Mouse (Mus musculus) G1E (cell line): ENCODE measurements at regions not wholly inside any gene's neighbourhood (a gene's known extent, or its start where the extent isn't known, plus 50 kb on each side); places are given as distances from the start of the nearest gene placed in this dataset.

ENCODE experiments used
- CTCF ChIP-seq: IDR thresholded peaks from 2 replicates; pipeline ENCODE4 v1.5.1; 2012; ENCODE audit warnings: low read depth, low read length, inconsistent platforms, mixed read lengths
- GATA1 ChIP-seq: IDR thresholded peaks from 2 replicates; pipeline ENCODE4 v1.6.1; 2012; ENCODE audit warnings: borderline replicate concordance, low read length, inconsistent platforms, mixed read lengths
- GATA2 ChIP-seq: IDR thresholded peaks from 2 replicates; pipeline ENCODE4 v1.6.1; 2012; ENCODE audit warnings: low read depth, low read length, inconsistent platforms, borderline replicate concordance
- TAL1 ChIP-seq: conservative IDR thresholded peaks from 2 replicates; pipeline ENCODE4 v1.6.1; 2012; ENCODE audit warnings: low read depth, low read length, inconsistent platforms, mixed read lengths

GRCm38 (mm10) chr2:172103881-172104655 is 60.8 kb upstream of the Cbln4 start:
- TF ChIP-seq GATA1, result no peak
- TF ChIP-seq CTCF, result no peak
- no peak for TF ChIP-seq TAL1
- no peak for TF ChIP-seq GATA2
